Mouse (Mus musculus) kidney, adult 2 months (tissue): ENCODE data around the gene Cog4.

Source experiments
- CTCF ChIP-seq: fragments of 200-500 bp; conservative IDR thresholded peaks from 2 replicates; pipeline ENCODE4 v1.5.1; 2011; ENCODE audit warnings: low read depth, mild to moderate bottlenecking, control low read depth, low read length, moderate library complexity, mixed read lengths; ENCODE audit not compliant: insufficient read depth, insufficient read length
- POLR2A ChIP-seq: fragments of 200-500 bp; IDR thresholded peaks from one replicate; pipeline ENCODE4 v1.6.1; 2011; ENCODE audit warnings: low read depth, low read length, control low read depth

DNA sequence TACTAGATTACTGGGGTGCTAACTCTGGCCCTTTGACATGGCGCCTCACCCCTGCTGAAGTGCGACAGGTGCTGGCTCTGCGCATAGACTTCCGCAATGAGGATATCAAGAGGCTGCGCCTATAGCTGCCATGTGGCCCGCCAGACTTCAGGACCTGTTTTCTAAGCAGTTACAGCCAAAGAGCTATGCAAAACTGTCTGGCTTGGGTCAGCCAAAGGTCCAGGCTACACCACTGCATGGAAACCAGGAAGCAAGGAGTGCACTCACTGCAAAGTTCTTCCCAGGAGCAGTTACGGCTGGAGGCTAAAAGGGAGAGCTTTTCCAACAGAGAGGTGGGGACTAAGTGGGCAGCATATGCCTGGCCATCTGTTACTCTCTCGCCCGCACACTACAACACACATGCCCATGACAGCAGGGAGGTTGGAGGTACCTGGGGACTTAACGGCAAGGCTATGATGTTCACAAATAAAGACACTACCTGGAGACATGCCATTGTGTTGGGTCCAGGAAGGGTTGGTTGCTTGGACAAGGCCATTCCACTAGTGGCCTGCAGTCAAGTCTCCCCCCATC lies 35.4 kb downstream of the Cog4 start:
- TF ChIP-seq CTCF (no peak), POLR2A (no peak)
